Mouse (Mus musculus) spleen, adult 2 months (tissue): ENCODE measurements around the gene Kif1b. TPM values are rescaled to one million over a fixed set of nuclear protein-coding genes. Genes with fewer than 3 reads are reported as not detected.

Experiments
- DNase-seq, 2 experiments: peaks; one replicate each; pipeline versions ENCODE4 v3.0.0 to v3.0.0-alpha.2; 2012 to 2021; ENCODE audit warnings: low spot score in 2 of 2, low read depth in 1 of 2
- H3K27ac ChIP-seq: fragments of 200-500 bp; 2 replicates; pipeline ENCODE4 v1.5.1; 2012; ENCODE audit warnings: low read length, inconsistent platforms; ENCODE audit not compliant: insufficient read depth
- H3K27me3 ChIP-seq: fragments of 200-500 bp; 2 replicates; pipeline ENCODE4 v1.6.1; 2012; ENCODE audit warnings: mild to moderate bottlenecking, moderate library complexity, low read length, inconsistent platforms; ENCODE audit not compliant: control insufficient read depth, insufficient read depth
- H3K36me3 ChIP-seq: fragments of 200-500 bp; 2 replicates; pipeline ENCODE4 v1.6.1; 2012; ENCODE audit warnings: mild to moderate bottlenecking, low read length, inconsistent platforms; ENCODE audit not compliant: control insufficient read depth, insufficient read depth
- H3K4me1 ChIP-seq: fragments of 200-500 bp; 2 replicates; pipeline ENCODE4 v1.6.1; 2011; ENCODE audit warnings: inconsistent platforms; ENCODE audit not compliant: control insufficient read depth, insufficient read depth, insufficient read length
- H3K4me3 ChIP-seq: fragments of 200-500 bp; 2 replicates; pipeline ENCODE4 v1.5.1; 2011; ENCODE audit warnings: mild to moderate bottlenecking, inconsistent platforms; ENCODE audit not compliant: insufficient read depth, insufficient read length; ENCODE audit errors: extremely low read depth
- CTCF ChIP-seq: fragments of 200-500 bp; IDR thresholded peaks from 2 replicates; pipeline ENCODE4 v1.5.1; 2011; ENCODE audit warnings: mild to moderate bottlenecking, inconsistent platforms; ENCODE audit not compliant: insufficient read depth, insufficient read length, insufficient replicate concordance; ENCODE audit errors: extremely low read depth
- POLR2A ChIP-seq: fragments of 200-500 bp; IDR thresholded peaks from 2 replicates; pipeline ENCODE4 v1.6.1; 2011; ENCODE audit warnings: low read depth, low read length, inconsistent platforms
- WGBS: fragments of 180-500 bp; shearing (Covaris S2); methylation state at CpG from one replicate; pipeline ENCODE4 v1.1.7; 2018; 5-methylcytosine and 5-hydroxymethylcytosine counted together
- polyA plus RNA-seq: library from polyadenylated mRNA; depleted of rRNA; stranded (reverse); fragments of >200 nt; gene quantifications from 2 replicates; pipeline ENCODE4 v1.2.3, GENCODE M21; 2012

Gene Kif1b
- polyA plus RNA-seq, 1 experiment = 12.6 TPM

DNA sequence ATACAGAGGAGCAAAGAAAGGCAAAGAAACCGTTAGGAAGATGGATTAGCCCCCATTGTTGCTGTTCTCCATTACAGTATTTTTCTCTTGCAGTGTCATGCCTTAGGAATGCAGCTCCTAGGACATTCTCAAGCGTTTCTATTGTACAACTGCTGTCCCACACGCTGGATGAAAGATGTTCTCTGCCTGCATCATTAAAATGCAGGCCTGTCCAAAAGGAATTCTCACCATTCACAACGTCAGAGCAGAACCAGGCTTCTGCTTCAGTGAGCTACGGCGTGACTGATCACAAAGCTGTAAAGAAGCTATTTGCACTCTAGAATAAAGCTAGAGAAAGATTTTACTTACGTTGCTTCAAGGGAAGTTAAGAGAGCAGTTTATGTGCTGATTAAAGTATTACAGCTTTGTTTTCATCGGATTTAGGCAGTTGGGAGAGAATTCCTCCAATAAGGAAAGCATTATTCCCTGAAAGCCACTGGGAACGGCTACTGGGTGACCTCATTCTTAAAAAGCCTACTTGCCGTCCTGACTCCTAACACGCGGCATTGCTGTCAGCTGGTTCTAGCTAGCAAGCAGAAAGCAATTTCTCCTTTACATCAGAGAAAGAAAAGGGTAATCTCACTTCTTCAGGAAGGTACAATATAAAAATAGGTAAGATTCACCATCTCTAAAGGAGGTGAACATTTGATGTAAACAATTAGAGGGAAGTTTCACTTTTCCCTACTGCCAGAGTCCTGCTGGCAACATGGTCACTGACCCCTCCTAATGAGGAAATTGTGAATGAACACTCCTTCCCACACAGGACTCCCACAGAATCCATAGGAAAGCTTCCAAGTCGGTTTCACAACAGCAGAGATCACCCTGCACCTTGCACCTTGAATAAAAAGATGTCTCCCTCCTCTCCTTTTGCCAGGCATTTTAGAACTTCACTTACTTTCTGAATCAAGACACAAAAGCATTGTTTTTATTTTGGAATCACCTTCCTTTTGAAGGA is 51.9 kb downstream of the Kif1b start:
- Histone ChIP-seq H3K36me3 (no peaks in the 10 kb centered on the region), H3K27me3 (no peaks in the 10 kb centered on the region), H3K4me1 (no peaks in the 10 kb centered on the region), H3K27ac (no peak overlapping the region), H3K4me3 (no peak overlapping the region)
- DNase-seq = no peak
- no peak for TF ChIP-seq POLR2A
- TF ChIP-seq CTCF = no peak
- WGBS = 77% methylated on average over 13 of the region's 13 CpGs

GRCm38 (mm10) chr4:149254827-149255226 is 52.7 kb downstream of the Kif1b start:
- H3K4me3 ChIP-seq = no peak overlapping the region
- 88% methylated on average over 4 of the region's 4 CpGs for WGBS
- no peak for DNase-seq
- no peaks in the 10 kb centered on the region for H3K27me3 ChIP-seq
- H3K27ac ChIP-seq = no peak overlapping the region
- H3K4me1 ChIP-seq = no peaks in the 10 kb centered on the region
- no peaks in the 10 kb centered on the region for H3K36me3 ChIP-seq
- TF ChIP-seq CTCF = no peak
- TF ChIP-seq POLR2A = no peak

DNA sequence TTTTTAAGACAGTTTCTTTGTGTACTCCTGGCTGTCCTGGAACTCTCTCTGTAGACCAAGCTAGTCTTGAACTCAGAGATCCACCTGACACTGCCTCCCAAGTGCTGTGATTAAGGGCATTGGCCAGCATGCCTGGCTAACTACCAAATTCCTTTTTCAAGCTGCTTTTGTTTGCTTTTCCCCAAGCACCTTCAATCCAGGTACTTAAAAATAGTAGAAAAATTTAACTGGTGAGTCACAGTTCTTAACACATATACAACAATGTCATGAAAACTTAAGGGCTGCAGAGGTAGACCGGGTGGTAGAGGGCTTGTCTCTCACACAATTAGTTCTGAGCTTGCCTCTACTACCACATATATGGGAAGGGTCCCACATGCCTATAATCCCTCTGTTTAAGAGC is 58.2 kb downstream of the Kif1b start:
- Histone ChIP-seq H3K4me3 (no peak overlapping the region), H3K4me1 (no peaks in the 10 kb centered on the region), H3K27me3 (no peaks in the 10 kb centered on the region), H3K36me3 (peaks cover 8% of the 10 kb centered on the region), H3K27ac (no peak overlapping the region)
- 87% methylated on average over 1 of the region's 1 CpGs for WGBS
- TF ChIP-seq CTCF (no peak), POLR2A (no peak)
- DNase-seq = no peak

DNA sequence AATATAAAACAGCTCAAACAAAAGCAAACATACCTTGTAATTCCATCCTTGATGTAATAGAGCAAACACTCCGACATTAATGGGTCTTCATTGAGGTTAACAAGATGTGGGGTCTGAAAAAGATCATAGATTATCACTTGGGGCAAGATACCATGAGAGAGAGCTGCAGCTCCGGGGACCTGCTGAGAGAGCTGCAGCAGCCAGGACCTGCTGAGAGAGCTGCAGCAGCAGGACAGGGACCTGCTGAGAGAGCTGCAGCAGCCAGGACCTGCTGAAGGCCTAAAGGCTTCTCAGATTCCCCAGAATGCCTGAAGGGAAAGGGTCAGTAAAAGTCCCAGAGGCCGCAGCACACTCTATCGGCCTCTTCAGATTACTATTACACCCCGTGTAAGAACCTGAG is 59.7 kb downstream of the Kif1b start:
- WGBS = 94% methylated on average over 5 of the region's 5 CpGs
- no peak overlapping the region for H3K27ac ChIP-seq
- H3K4me3 ChIP-seq = no peak overlapping the region
- no peaks in the 10 kb centered on the region for H3K27me3 ChIP-seq
- H3K36me3 ChIP-seq = peaks cover 8% of the 10 kb centered on the region
- no peak for DNase-seq
- TF ChIP-seq CTCF (no peak), POLR2A (no peak)
- H3K4me1 ChIP-seq = no peaks in the 10 kb centered on the region

DNA sequence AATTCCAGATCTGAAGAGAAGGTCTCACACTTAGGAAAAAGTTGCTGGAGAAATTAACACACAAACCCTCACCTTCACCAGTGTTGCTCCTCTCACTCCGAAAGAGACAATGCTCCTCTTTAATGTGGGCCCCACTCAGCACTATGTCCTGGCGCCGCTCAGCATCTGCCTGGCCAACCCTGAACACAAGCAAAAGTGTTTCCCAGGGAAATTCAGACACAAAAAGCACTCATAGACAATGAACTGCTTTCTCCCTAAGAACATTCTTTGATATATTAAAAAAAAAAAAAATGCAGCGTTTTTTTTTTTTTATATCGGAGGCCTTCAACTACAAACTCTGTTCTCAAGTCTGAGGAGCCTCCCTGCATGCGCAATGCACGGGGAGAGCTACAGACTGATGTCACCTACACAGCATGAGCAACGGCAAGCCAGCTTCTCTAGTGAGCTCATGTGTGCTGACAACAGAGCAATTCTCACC is 60.3 kb downstream of the Kif1b start:
- 90% methylated on average over 8 of the region's 8 CpGs for WGBS
- Histone ChIP-seq H3K4me3 (no peak overlapping the region), H3K4me1 (no peaks in the 10 kb centered on the region), H3K27me3 (no peaks in the 10 kb centered on the region), H3K27ac (no peak overlapping the region), H3K36me3 (peaks cover 8% of the 10 kb centered on the region)
- TF ChIP-seq CTCF = no peak
- TF ChIP-seq POLR2A = no peak
- DNase-seq = no peak

DNA sequence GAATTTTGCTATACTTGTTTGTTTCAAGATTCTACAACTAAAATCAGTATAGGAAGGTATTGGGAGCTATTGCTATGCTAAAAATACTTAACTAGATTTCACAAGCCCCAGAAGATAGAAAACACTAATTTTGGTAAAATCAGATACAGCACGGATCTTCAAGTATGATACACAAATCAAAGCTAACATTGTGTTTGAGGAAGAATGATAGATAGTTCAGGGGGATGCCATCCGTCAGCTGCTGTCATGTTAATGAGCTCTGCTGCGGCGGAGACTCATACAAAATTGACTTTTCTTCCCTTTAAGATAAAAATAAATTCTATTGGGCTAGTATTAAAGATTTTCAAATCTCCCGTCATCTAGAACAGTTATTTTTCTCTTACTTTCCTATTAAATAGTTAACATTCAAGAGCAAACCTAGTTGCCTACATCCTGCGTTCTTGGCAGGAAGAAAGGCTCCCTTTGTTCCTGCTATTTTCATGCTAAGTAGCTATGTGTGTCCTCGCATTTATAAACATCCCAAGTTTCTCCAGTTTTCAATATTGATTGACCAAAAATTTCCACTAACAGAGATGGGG is 60.8 kb downstream of the Kif1b start:
- Histone ChIP-seq H3K4me3 (no peak overlapping the region), H3K4me1 (no peaks in the 10 kb centered on the region), H3K27ac (no peak overlapping the region), H3K27me3 (no peaks in the 10 kb centered on the region), H3K36me3 (peaks cover 8% of the 10 kb centered on the region)
- 93% methylated on average over 7 of the region's 7 CpGs for WGBS
- no peak for DNase-seq
- no peak for TF ChIP-seq CTCF

GRCm38 (mm10) chr4:149237011-149237410 is 70.5 kb downstream of the Kif1b start:
- Histone ChIP-seq H3K27me3 (no peaks in the 10 kb centered on the region), H3K36me3 (peaks cover 1% of the 10 kb centered on the region; the same call in 1 of the 2 replicates), H3K4me3 (no peak overlapping the region), H3K27ac (no peak overlapping the region), H3K4me1 (no peaks in the 10 kb centered on the region)
- no peak for DNase-seq
- 93% methylated on average over 15 of the region's 15 CpGs for WGBS
- TF ChIP-seq POLR2A (no peak), CTCF (no peak)
